Mouse (Mus musculus) lung, embryonic 14.5 days (tissue): ENCODE measurements around the gene Mmp2. TPM values are rescaled to one million over a fixed set of nuclear protein-coding genes. Genes with fewer than 3 reads are reported as not detected.

Experiments used
- ATAC-seq: fragments of 200-750 bp; cut with Nextera tagmentation; 2 replicates; pipeline ENCODE4 v1.8.0; 2017; ENCODE audit warnings: mild to moderate bottlenecking, moderate TSS enrichment, moderate library complexity; ENCODE audit not compliant: insufficient read depth
- DNase-seq: peaks from one replicate; pipeline ENCODE4 v3.0.0-alpha.2; 2015
- H3K27ac ChIP-seq: fragments of 300-500 bp; sonication (generic); 2 replicates; pipeline ENCODE4 v1.5.1; 2014; ENCODE audit warnings: low read depth, mild to moderate bottlenecking, moderate library complexity
- H3K27me3 ChIP-seq: fragments of 300-500 bp; sonication (generic); 2 replicates; pipeline ENCODE4 v1.6.1; 2014; ENCODE audit warnings: low read length, control low read depth; ENCODE audit not compliant: insufficient read depth
- H3K36me3 ChIP-seq: fragments of 300-500 bp; sonication (generic); 2 replicates; pipeline ENCODE4 v1.6.1; 2014; ENCODE audit warnings: control low read depth; ENCODE audit not compliant: insufficient read depth
- H3K4me1 ChIP-seq: fragments of 300-500 bp; sonication (generic); 2 replicates; pipeline ENCODE4 v1.6.1; 2014; ENCODE audit warnings: antibody characterized with exemption, control low read depth; ENCODE audit not compliant: insufficient read depth
- H3K4me2 ChIP-seq: fragments of 300-500 bp; sonication (generic); 2 replicates; pipeline ENCODE4 v1.6.1; 2014; ENCODE audit warnings: mild to moderate bottlenecking
- H3K4me3 ChIP-seq: fragments of 300-500 bp; sonication (generic); 2 replicates; pipeline ENCODE4 v1.5.1; 2014; ENCODE audit warnings: low read depth, low read length
- H3K9ac ChIP-seq: fragments of 300-500 bp; sonication (generic); 2 replicates; pipeline ENCODE4 v1.6.1; 2014
- H3K9me3 ChIP-seq: fragments of 300-500 bp; sonication (generic); 2 replicates; pipeline ENCODE4 v1.6.1; 2016; ENCODE audit warnings: low read depth, low read length, control low read depth
- CTCF ChIP-seq: IDR thresholded peaks from 2 replicates; pipeline ENCODE4 v1.5.1; 2016; ENCODE audit warnings: antibody characterized with exemption, low read depth
- WGBS: fragments of 180-500 bp; shearing (Covaris S2); extraction: QIAGEN DNeasy Blood & Tissue Kit; methylation state at CpG from one replicate; pipeline ENCODE4 v1.1.7; 2014; 5-methylcytosine and 5-hydroxymethylcytosine counted together
- polyA plus RNA-seq: library from polyadenylated mRNA; unstranded; fragments of >200 nt; fragmentation: Nextera tagmentation; extraction: Ambion mirVana; gene quantifications from 2 replicates; pipeline ENCODE4 v1.2.1, GENCODE M21; 2014

Mmp2 gene
- polyA plus RNA-seq, 1 experiment from 2014 or later, result 268 TPM

DNA sequence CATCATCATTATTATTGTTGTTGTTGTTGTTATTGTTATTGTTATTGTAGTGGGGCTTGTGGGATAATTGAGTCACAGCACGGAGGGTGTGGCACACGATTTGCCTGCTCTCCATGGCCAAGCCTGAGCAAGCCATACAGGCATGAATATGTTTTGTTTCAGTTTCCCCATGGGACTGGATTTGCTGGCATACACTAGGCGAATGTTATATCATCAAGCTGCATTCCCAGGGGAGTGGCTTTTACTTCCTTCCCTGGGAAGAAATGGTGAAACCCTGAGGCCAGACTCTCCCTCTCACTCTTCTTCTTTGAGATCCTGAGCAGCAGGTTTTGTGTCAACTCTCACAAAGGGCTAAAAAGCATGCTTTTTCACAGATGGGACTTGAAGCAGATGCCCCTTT lies 11.5 kb downstream of the Mmp2 start:
- no peak for ATAC-seq
- H3K4me3 ChIP-seq, result no peak overlapping the region
- no peak for DNase-seq
- H3K9ac ChIP-seq, result no peak overlapping the region
- H3K4me2 ChIP-seq, result no peak overlapping the region
- H3K36me3 ChIP-seq, result peaks cover 77% of the 10 kb centered on the region
- H3K4me1 ChIP-seq, result no peaks in the 10 kb centered on the region
- no peak for TF ChIP-seq CTCF
- 74% methylated on average over 3 of the region's 3 CpGs for WGBS
- no peak overlapping the region for H3K27ac ChIP-seq
- H3K9me3 ChIP-seq, result no peaks in the 10 kb centered on the region
- no peaks in the 10 kb centered on the region for H3K27me3 ChIP-seq

DNA sequence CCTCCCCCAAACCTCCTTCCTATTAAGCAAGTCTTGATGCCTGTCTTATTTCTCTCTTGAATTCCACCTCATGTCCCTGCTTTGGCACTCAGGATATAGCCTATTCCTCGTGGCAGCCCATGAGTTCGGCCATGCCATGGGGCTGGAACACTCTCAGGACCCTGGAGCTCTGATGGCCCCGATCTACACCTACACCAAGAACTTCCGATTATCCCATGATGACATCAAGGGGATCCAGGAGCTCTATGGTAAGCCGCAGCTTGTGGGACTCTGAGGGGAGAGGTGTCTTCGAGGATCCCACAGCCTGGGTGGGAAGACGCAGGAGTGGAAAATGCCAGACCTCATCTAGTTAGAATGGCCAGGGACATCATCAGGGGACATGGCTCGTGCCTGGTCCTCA lies 12.1 kb downstream of the Mmp2 start:
- Histone ChIP-seq H3K4me1 (no peaks in the 10 kb centered on the region), H3K27ac (no peak overlapping the region), H3K27me3 (no peaks in the 10 kb centered on the region), H3K9ac (no peak overlapping the region), H3K4me2 (no peak overlapping the region), H3K9me3 (no peaks in the 10 kb centered on the region), H3K4me3 (no peak overlapping the region), H3K36me3 (peaks cover 78% of the 10 kb centered on the region)
- 94% methylated on average over 8 of the region's 8 CpGs for WGBS
- DNase-seq, result no peak
- no peak for TF ChIP-seq CTCF
- no peak for ATAC-seq

DNA sequence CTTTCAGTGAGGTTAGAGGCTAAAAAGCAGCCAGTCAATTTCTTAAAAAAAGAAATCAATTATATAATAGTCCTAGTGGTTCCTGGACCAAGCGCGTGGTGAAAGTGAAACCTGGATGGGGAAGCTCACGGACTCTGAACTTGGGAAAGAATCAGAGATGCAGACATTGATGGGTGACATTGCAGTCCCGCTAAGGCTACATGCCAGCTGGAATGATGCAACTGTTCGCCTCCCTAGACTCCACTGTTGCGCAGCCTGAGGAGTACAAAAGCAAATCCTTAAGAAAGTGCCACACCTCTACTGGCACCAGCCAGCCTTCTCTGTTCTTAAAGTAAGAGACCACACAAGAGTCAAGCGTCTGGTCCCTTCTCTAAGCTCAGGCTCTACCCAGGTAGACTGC lies 12.8 kb downstream of the Mmp2 start:
- no peak for TF ChIP-seq CTCF
- H3K4me3 ChIP-seq, result no peak overlapping the region
- peaks cover 75% of the 10 kb centered on the region for H3K36me3 ChIP-seq
- H3K27ac ChIP-seq, result no peak overlapping the region
- H3K9me3 ChIP-seq, result no peaks in the 10 kb centered on the region
- H3K4me2 ChIP-seq, result no peak overlapping the region
- ATAC-seq (no peak), DNase-seq (no peak)
- 86% methylated on average over 7 of the region's 7 CpGs for WGBS
- no peaks in the 10 kb centered on the region for H3K4me1 ChIP-seq
- no peaks in the 10 kb centered on the region for H3K27me3 ChIP-seq
- no peak overlapping the region for H3K9ac ChIP-seq

DNA sequence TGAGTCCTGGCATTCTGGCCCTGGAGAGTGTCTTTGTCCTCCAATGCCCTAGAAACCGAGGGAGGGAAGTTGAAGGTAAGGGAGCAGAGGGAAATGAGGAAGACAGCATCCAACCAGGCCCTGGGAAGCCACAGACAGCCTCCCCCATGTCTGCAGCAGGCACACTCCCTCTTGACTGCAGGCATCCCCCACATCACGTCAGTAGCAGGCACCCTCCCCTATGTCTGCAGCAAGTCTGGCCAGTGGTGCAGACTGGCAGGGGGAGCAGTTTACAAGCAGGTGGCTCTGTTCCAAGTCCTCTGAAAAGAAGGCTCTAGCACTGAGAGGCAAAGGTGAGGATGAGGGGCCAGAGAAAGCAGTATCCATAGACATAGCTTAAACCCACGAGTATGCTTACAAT lies 19.6 kb downstream of the Mmp2 start:
- 0 out of 2 replicates have a peak overlapping the region, but pooled peaks have one; percentile 8 for H3K9ac ChIP-seq

DNA sequence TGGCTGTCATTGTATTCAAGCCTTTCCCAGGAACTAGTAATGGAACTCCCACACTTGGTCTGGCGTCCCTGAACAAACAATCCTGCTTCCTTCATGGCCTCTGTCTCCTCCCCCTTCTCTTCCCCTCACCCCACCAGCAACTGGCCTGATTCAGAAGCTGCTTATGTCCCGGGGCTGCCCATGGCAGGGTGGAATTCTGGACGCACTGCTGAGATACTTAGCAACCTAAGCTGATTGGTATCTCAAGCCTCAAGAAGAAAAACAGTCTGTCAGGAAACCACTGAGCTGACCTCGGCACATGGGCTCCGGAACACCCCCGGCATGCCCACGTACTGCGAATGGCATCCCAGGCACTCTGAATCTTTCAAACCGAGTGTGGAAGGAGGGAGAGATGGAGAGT lies 20.2 kb downstream of the Mmp2 start:
- DNase-seq (peak; percentile 42), ATAC-seq (peak; percentile 33)
- H3K27ac ChIP-seq, result peak overlapping the region; percentile 43
- no peak for TF ChIP-seq CTCF
- H3K4me1 ChIP-seq, result peaks cover 12% of the 10 kb centered on the region
- WGBS, result 34% methylated on average over 9 of the region's 9 CpGs
- peak overlapping the region; percentile 39; the same call in 1 of the 2 replicates for H3K4me2 ChIP-seq
- H3K36me3 ChIP-seq, result peaks cover 53% of the 10 kb centered on the region
- H3K9ac ChIP-seq, result no peak overlapping the region
- no peaks in the 10 kb centered on the region for H3K27me3 ChIP-seq
- H3K9me3 ChIP-seq, result no peaks in the 10 kb centered on the region
- no peak overlapping the region for H3K4me3 ChIP-seq

More for the DNA sequence above, 19.6 kb downstream of the Mmp2 start:
- Histone ChIP-seq H3K4me3 (no peak overlapping the region), H3K9me3 (no peaks in the 10 kb centered on the region), H3K4me2 (peak overlapping the region; percentile 39; the same call in 1 of the 2 replicates), H3K36me3 (peaks cover 58% of the 10 kb centered on the region), H3K27ac (peak overlapping the region; percentile 43), H3K27me3 (no peaks in the 10 kb centered on the region), H3K4me1 (peaks cover 12% of the 10 kb centered on the region)
- ATAC-seq, result peak; percentile 39
- DNase-seq, result peak; percentile 58
- TF ChIP-seq CTCF, result no peak
- WGBS, result 23% methylated on average over 3 of the region's 3 CpGs

DNA sequence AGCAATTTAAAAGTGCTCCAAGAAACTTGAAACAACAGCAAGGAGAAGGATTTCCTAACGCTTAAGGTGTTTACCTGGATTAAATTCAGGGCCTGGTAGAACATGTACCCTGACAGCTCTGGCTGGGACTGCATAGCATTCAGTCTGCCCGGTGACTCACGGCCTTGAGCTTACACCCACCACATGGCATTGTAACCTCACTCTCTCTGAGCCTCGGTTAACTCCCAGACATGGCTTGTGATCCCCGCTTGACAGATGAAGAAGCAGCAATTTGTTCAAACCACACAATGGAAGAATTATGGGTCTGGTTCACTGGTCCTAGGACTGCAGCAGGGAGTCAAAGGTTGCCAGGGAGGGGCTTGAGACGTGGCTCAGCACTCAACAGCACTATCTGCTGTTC lies 22.2 kb downstream of the Mmp2 start:
- Histone ChIP-seq H3K4me1 (peaks cover 12% of the 10 kb centered on the region), H3K9me3 (no peaks in the 10 kb centered on the region), H3K36me3 (peaks cover 45% of the 10 kb centered on the region), H3K4me3 (no peak overlapping the region), H3K27ac (no peak overlapping the region), H3K27me3 (no peaks in the 10 kb centered on the region), H3K4me2 (no peak overlapping the region), H3K9ac (no peak overlapping the region)
- no peak for TF ChIP-seq CTCF
- ATAC-seq, result no peak
- WGBS, result 60% methylated on average over 6 of the region's 6 CpGs
- no peak for DNase-seq

DNA sequence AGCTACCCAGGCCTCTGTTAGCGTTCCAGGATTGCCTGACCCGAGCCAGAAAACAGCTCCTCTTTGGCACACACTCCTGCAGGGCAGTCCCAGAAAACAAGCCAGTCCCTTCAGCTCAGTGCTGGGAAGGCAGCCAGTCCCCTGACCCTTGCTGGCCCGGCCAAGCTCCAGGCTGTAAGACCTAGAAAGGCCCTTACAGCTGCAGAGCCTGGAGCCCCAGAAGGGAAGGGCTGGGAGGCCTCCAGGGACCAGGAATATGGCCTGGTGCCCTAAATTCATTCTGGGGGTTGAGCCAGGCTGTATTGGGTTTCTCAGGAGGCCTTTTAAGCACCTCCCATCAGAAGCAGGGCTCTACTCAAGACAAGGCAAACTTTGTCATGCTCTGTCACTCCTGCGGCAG lies 23.1 kb downstream of the Mmp2 start:
- Histone ChIP-seq H3K4me1 (peaks cover 12% of the 10 kb centered on the region), H3K9me3 (no peaks in the 10 kb centered on the region), H3K4me3 (no peak overlapping the region), H3K36me3 (peaks cover 38% of the 10 kb centered on the region), H3K27ac (peak overlapping the region; percentile 7; the same call in 1 of the 2 replicates), H3K4me2 (no peak overlapping the region), H3K9ac (no peak overlapping the region), H3K27me3 (no peaks in the 10 kb centered on the region)
- DNase-seq, result peak; percentile 89
- no peak for TF ChIP-seq CTCF
- peak; percentile 77 for ATAC-seq
- 43% methylated on average over 4 of the region's 4 CpGs for WGBS

DNA sequence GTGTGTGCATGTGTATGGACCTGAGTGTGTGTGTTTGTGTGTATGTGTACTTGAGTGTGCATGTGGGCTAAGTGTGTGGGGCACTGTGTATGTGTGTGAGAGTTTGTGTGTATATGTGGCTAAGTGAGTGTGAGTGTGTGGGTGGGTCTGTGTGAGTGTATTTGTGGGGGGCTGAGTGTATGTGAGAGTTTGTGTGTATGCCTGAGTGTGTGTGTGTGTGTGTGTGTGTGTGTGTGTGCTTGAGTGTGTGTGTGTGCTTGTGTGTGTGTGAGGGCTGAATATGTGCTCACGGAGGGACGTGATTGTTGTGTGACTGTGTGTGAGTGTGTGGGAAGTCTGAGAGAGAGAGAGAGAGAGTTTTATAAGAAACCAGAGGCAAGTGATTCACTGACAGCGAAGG lies 24.3 kb downstream of the Mmp2 start:
- ATAC-seq (no peak), DNase-seq (peak; percentile 29)
- WGBS, result 42% methylated on average over 3 of the region's 3 CpGs
- Histone ChIP-seq H3K4me1 (peaks cover 9% of the 10 kb centered on the region), H3K27me3 (no peaks in the 10 kb centered on the region), H3K9me3 (no peaks in the 10 kb centered on the region), H3K36me3 (peaks cover 26% of the 10 kb centered on the region), H3K4me2 (no peak overlapping the region), H3K9ac (no peak overlapping the region), H3K27ac (no peak overlapping the region), H3K4me3 (no peak overlapping the region)
- no peak for TF ChIP-seq CTCF
